Mouse (Mus musculus): Measurements from ENCODE around the gene Ppp1r32. TPM values are rescaled to one million over a fixed set of nuclear protein-coding genes. Genes with fewer than 3 reads are reported as not detected.

The Ppp1r32 gene
- polyA plus RNA-seq, 1 experiment from 2014 or later = 2.6 TPM

DNA sequence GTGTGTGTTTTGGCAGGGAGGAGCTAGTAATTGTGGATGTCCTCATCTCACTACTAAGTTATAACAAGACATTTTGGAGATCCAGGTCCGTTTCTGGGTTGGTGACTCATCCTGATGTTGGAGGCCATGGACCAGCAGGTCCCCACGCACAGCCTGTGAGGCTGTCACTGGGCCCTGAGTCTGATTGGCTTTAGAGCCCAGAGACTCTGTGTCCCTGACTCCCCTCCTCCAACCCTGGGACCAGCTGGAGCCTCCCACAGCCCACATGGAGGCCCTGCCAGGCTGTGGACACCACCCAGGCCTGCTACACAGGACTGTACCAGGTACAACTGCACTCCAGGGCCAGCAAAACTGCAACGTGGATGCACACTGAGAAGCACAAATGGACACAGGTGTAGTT, 9.8 kb downstream of the Ppp1r32 start:
- ATAC-seq (no peak), DNase-seq (ENCODE audit: low spot score) (no peak)
- Histone ChIP-seq H3K4me1 (ENCODE audit: control insufficient read depth, insufficient read depth, low read length) (no peaks in the 10 kb centered on the region), H3K4me2 (ENCODE audit: low read length) (no peak overlapping the region), H3K9me3 (replicated peaks; ENCODE audit: control insufficient read depth, low read length) (no peaks in the 10 kb centered on the region), H3K36me3 (ENCODE audit: control insufficient read depth, insufficient read depth, low read length) (no peaks in the 10 kb centered on the region), H3K4me3 (ENCODE audit: low read depth, low read length) (no peak overlapping the region), H3K27ac (ENCODE audit: low read depth, low read length) (no peak overlapping the region), H3K27me3 (replicated peaks; ENCODE audit: control insufficient read depth, insufficient read depth, low read length) (no peaks in the 10 kb centered on the region), H3K9ac (ENCODE audit: low read length) (no peak overlapping the region)
- WGBS = 72% methylated on average over 3 of the region's 3 CpGs

GRCm38 (mm10) chr19:10469171-10469658, 13.5 kb downstream of the Ppp1r32 start:
- ATAC-seq = no peak

DNA sequence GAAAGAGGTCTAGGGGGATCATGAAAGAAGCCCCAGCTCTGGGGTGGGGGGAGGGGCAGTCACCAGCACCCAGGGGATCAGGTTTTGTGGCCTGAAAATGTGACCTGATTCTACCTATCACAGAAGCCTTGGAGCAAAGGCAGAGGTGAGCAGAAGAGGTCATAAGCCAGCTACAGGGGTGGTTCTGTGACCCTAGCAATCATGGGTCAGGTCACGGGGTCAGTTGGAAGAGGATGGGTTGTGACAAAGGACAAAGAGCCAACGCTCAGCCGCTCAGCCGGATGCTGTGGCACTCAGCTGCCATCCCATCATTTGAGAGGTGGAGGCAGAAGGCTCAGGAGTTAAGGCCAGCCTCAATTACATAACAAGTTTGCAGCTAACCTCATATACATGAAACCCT, 18.3 kb downstream of the Ppp1r32 start:
- H3K36me3 ChIP-seq (ENCODE audit: control insufficient read depth, insufficient read depth, low read length) = no peaks in the 10 kb centered on the region
- 22% methylated on average over 4 of the region's 4 CpGs for WGBS

More at GRCm38 (mm10) chr19:10469171-10469658, 13.5 kb downstream of the Ppp1r32 start:
- H3K36me3 ChIP-seq (ENCODE audit: control insufficient read depth, insufficient read depth, low read length) = no peaks in the 10 kb centered on the region
- H3K9me3 ChIP-seq (replicated peaks; ENCODE audit: control insufficient read depth, low read length) = no peaks in the 10 kb centered on the region
- H3K4me3 ChIP-seq (ENCODE audit: low read depth, low read length) = no peak overlapping the region
- no peak overlapping the region for H3K4me2 ChIP-seq (ENCODE audit: low read length)
- no peaks in the 10 kb centered on the region for H3K4me1 ChIP-seq (ENCODE audit: control insufficient read depth, insufficient read depth, low read length)
- H3K9ac ChIP-seq (ENCODE audit: low read length) = no peak overlapping the region
- no peak for DNase-seq (ENCODE audit: low spot score)
- no peak overlapping the region for H3K27ac ChIP-seq (ENCODE audit: low read depth, low read length)
- H3K27me3 ChIP-seq (replicated peaks; ENCODE audit: control insufficient read depth, insufficient read depth, low read length) = no peaks in the 10 kb centered on the region
- 62% methylated on average over 8 of the region's 8 CpGs for WGBS

GRCm38 (mm10) chr19:10461584-10461983, 21.1 kb downstream of the Ppp1r32 start:
- ATAC-seq = no peak
- Histone ChIP-seq H3K27ac (ENCODE audit: low read depth, low read length) (no peak overlapping the region), H3K4me1 (ENCODE audit: control insufficient read depth, insufficient read depth, low read length) (peaks cover 8% of the 10 kb centered on the region; the same call in 1 of the 2 replicates), H3K36me3 (ENCODE audit: control insufficient read depth, insufficient read depth, low read length) (no peaks in the 10 kb centered on the region), H3K9me3 (replicated peaks; ENCODE audit: control insufficient read depth, low read length) (no peaks in the 10 kb centered on the region), H3K9ac (ENCODE audit: low read length) (no peak overlapping the region), H3K27me3 (replicated peaks; ENCODE audit: control insufficient read depth, insufficient read depth, low read length) (peaks cover 30% of the 10 kb centered on the region), H3K4me2 (ENCODE audit: low read length) (no peak overlapping the region), H3K4me3 (ENCODE audit: low read depth, low read length) (no peak overlapping the region)
- 37% methylated on average over 7 of the region's 7 CpGs for WGBS
- no peak for DNase-seq (ENCODE audit: low spot score)

More for the DNA sequence above, 18.3 kb downstream of the Ppp1r32 start:
- no peaks in the 10 kb centered on the region for H3K4me1 ChIP-seq (ENCODE audit: control insufficient read depth, insufficient read depth, low read length)
- H3K4me3 ChIP-seq (ENCODE audit: low read depth, low read length) = no peak overlapping the region
- H3K27ac ChIP-seq (ENCODE audit: low read depth, low read length) = no peak overlapping the region
- H3K9ac ChIP-seq (ENCODE audit: low read length) = no peak overlapping the region
- ATAC-seq (no peak), DNase-seq (ENCODE audit: low spot score) (no peak)
- H3K4me2 ChIP-seq (ENCODE audit: low read length) = no peak overlapping the region
- H3K9me3 ChIP-seq (replicated peaks; ENCODE audit: control insufficient read depth, low read length) = no peaks in the 10 kb centered on the region
- H3K27me3 ChIP-seq (replicated peaks; ENCODE audit: control insufficient read depth, insufficient read depth, low read length) = peaks cover 10% of the 10 kb centered on the region; the same call in 1 of the 2 replicates

GRCm38 (mm10) chr19:10459907-10460306, 22.8 kb downstream of the Ppp1r32 start:
- H3K27me3 ChIP-seq (replicated peaks; ENCODE audit: control insufficient read depth, insufficient read depth, low read length) = peaks cover 44% of the 10 kb centered on the region
- 40% methylated on average over 11 of the region's 11 CpGs for WGBS
- peaks cover 11% of the 10 kb centered on the region; the same call in 1 of the 2 replicates for H3K4me1 ChIP-seq (ENCODE audit: control insufficient read depth, insufficient read depth, low read length)

GRCm38 (mm10) chr19:10458096-10458495, 24.6 kb downstream of the Ppp1r32 start:
- DNase-seq (ENCODE audit: low spot score) (peak; percentile 55), ATAC-seq (peak; percentile 10; the same call in 1 of the 2 replicates)
- H3K36me3 ChIP-seq (ENCODE audit: control insufficient read depth, insufficient read depth, low read length) = no peaks in the 10 kb centered on the region
- H3K4me3 ChIP-seq (ENCODE audit: low read depth, low read length) = peak overlapping the region; percentile 47; the same call in 1 of the 2 replicates
- peaks cover 11% of the 10 kb centered on the region; the same call in 1 of the 2 replicates for H3K4me1 ChIP-seq (ENCODE audit: control insufficient read depth, insufficient read depth, low read length)
- H3K9me3 ChIP-seq (replicated peaks; ENCODE audit: control insufficient read depth, low read length) = no peaks in the 10 kb centered on the region
- peaks cover 44% of the 10 kb centered on the region for H3K27me3 ChIP-seq (replicated peaks; ENCODE audit: control insufficient read depth, insufficient read depth, low read length)
- H3K27ac ChIP-seq (ENCODE audit: low read depth, low read length) = no peak overlapping the region
- peak overlapping the region; percentile 82 for H3K4me2 ChIP-seq (ENCODE audit: low read length)
- 17% methylated on average over 8 of the region's 8 CpGs for WGBS
- H3K9ac ChIP-seq (ENCODE audit: low read length) = no peak overlapping the region

More at GRCm38 (mm10) chr19:10459907-10460306, 22.8 kb downstream of the Ppp1r32 start:
- DNase-seq (ENCODE audit: low spot score) (no peak), ATAC-seq (no peak)
- H3K9me3 ChIP-seq (replicated peaks; ENCODE audit: control insufficient read depth, low read length) = no peaks in the 10 kb centered on the region
- no peak overlapping the region for H3K4me3 ChIP-seq (ENCODE audit: low read depth, low read length)
- no peak overlapping the region for H3K9ac ChIP-seq (ENCODE audit: low read length)
- no peak overlapping the region for H3K4me2 ChIP-seq (ENCODE audit: low read length)
- no peak overlapping the region for H3K27ac ChIP-seq (ENCODE audit: low read depth, low read length)
- H3K36me3 ChIP-seq (ENCODE audit: control insufficient read depth, insufficient read depth, low read length) = no peaks in the 10 kb centered on the region

- DNase-seq (ENCODE audit: low spot score) = peak; percentile 92
- Histone ChIP-seq H3K36me3 (ENCODE audit: control insufficient read depth, insufficient read depth, low read length) (no peaks in the 10 kb centered on the region), H3K4me3 (ENCODE audit: low read depth, low read length) (peak overlapping the region; percentile 47), H3K4me2 (ENCODE audit: low read length) (peak overlapping the region; percentile 82), H3K27ac (ENCODE audit: low read depth, low read length) (no peak overlapping the region), H3K9me3 (replicated peaks; ENCODE audit: control insufficient read depth, low read length) (no peaks in the 10 kb centered on the region), H3K27me3 (replicated peaks; ENCODE audit: control insufficient read depth, insufficient read depth, low read length) (peaks cover 44% of the 10 kb centered on the region), H3K4me1 (ENCODE audit: control insufficient read depth, insufficient read depth, low read length) (peaks cover 11% of the 10 kb centered on the region; the same call in 1 of the 2 replicates), H3K9ac (ENCODE audit: low read length) (peak overlapping the region; percentile 46; the same call in 1 of the 2 replicates)
- peak; percentile 94 for ATAC-seq
- WGBS = under 1% methylated on average over 29 of the region's 34 CpGs
These were observed 25.3 kb downstream of the Ppp1r32 start for GRCm38 (mm10) chr19:10457484-10457800.

DNA sequence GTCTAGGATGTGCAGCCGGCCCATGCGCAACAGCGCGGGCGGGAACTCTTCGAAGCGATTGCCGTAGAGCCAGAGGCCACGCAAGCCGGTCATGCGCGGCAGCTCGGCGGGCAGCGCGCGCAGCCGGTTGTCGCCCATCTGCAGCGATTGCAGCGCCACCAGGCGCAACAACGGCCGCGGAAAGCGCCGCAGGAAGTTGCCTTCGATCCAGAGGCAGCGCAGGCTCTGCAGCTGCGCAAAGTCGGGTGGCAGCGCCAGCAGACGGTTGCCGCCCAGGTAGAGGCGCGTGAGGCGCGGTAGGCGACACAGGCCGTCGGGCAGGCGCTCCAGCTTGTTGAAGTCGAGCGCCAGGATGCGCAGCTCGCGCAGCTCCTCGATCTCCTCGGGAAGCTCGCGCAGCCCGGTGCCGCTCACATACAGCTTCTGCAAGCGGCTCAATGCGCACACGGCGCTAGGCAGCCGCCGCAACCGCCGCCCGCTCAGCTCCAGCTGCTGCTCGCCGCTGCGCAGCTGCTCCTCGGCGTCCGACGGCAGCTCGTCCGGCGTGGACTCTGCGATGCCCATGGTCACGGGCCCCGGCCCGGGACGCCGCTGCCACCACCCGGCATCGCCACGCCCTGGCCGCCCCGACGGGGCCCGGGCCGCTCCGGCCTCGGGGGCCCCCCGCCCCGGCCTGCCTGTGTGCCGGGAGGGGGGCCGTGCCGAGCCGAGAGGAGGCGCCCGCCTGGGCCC, 25.8 kb downstream of the Ppp1r32 start, which contains the start of gene Lrrc10b:
Lrrc10b (minus strand) TSS at position 722 of the 732 bp plus-strand sequence.
- Histone ChIP-seq H3K4me1 (ENCODE audit: control insufficient read depth, insufficient read depth, low read length) (peaks cover 11% of the 10 kb centered on the region; the same call in 1 of the 2 replicates), H3K4me3 (ENCODE audit: low read depth, low read length) (peak within 1 kb of the TSS; percentile 47), H3K36me3 (ENCODE audit: control insufficient read depth, insufficient read depth, low read length) (no peaks in the 10 kb centered on the region), H3K4me2 (ENCODE audit: low read length) (peak within 1 kb of the TSS; percentile 82), H3K9me3 (replicated peaks; ENCODE audit: control insufficient read depth, low read length) (no peaks in the 10 kb centered on the region), H3K9ac (ENCODE audit: low read length) (peak within 1 kb of the TSS; percentile 46), H3K27me3 (replicated peaks; ENCODE audit: control insufficient read depth, insufficient read depth, low read length) (peaks cover 44% of the 10 kb centered on the region), H3K27ac (ENCODE audit: low read depth, low read length) (peak within 1 kb of the TSS; percentile 33; the same call in 1 of the 2 replicates)
- ATAC-seq (peak; percentile 71), DNase-seq (ENCODE audit: low spot score) (peak; percentile 85)
- WGBS = 0% methylated on average over 66 of the region's 96 CpGs

DNA sequence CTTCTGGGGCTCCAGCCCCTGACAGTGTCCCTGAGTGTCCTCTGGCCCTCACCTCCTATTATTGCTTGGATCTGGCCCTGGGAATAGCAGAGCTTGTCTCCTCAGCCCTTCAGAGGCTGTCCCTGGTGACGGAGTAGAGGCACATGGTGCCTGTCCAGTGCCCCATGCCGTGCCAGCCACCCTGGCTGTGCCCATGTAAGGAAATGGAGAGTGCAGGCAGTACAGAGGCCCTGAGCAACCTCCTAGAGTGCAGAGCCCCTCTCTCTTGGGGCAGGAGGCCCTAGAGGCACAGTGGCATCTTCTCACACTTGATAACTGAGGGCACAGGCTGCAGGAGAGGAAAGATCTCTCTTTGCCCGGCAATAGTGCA, 27.3 kb downstream of the Ppp1r32 start:
- Histone ChIP-seq H3K4me1 (ENCODE audit: control insufficient read depth, insufficient read depth, low read length) (peaks cover 11% of the 10 kb centered on the region; the same call in 1 of the 2 replicates), H3K9ac (ENCODE audit: low read length) (no peak overlapping the region), H3K36me3 (ENCODE audit: control insufficient read depth, insufficient read depth, low read length) (no peaks in the 10 kb centered on the region), H3K27me3 (replicated peaks; ENCODE audit: control insufficient read depth, insufficient read depth, low read length) (peaks cover 41% of the 10 kb centered on the region), H3K4me2 (ENCODE audit: low read length) (no peak overlapping the region), H3K27ac (ENCODE audit: low read depth, low read length) (no peak overlapping the region), H3K9me3 (replicated peaks; ENCODE audit: control insufficient read depth, low read length) (no peaks in the 10 kb centered on the region), H3K4me3 (ENCODE audit: low read depth, low read length) (no peak overlapping the region)
- 79% methylated on average over 3 of the region's 3 CpGs for WGBS
- no peak for DNase-seq (ENCODE audit: low spot score)
- no peak for ATAC-seq
